ENCODE assay signal across 16 mouse cellular contexts in the genomic region with DNA sequence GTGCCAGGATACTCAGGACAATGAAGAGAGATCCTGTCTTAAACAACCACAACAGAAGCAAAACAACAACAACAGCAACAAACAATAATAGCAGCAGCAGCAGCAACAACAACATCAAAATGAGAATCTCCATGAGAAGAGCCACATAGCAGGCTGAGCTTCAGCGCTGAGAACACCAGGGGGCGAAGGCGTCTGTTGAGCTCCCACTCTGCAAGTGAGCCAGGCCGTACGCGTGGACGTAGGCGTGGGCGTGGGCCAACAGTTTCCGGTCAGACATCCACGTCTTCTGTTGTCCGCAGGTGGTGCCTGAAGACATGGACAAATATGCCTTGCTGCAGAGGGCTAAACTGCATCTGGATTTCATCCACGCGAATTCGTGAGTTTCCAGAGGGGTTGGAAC. TPM values are rescaled to one million over a fixed set of nuclear protein-coding genes. Genes with fewer than 3 reads are reported as not detected.
A peak's percentile ranks its signal among the peaks of the same experiment; 100 is the strongest.
DNase-seq lines count a peak whose midpoint lies in the region; ATAC-seq and TF ChIP-seq lines count a peak whose summit lies in the region.
"Had no signal": no experiment of that assay in that cellular context is flagged by ENCODE, and none has a peak within 500 bp of the region (broad histone marks: within the 10 kb centered on the region; RNA-seq: fewer than 3 reads in every experiment).

A gene (plus strand): TSS at position 211 of the 400 bp plus-strand sequence.

- in situ Hi-C loops in CH12.LX (cut with MboI; ENCODE audit: low pct_ligation_motif_present, low pct_unique_long_range_greater_than_20kb, low sequenced_read_pairs) = no loop called here

- H3K36me3 ChIP-seq in CH12.LX (replicated peaks in 1 of 2; ENCODE audit: control insufficient read depth in 1 of 2, insufficient read depth in 1 of 2, low read length in 1 of 2) (no peaks in the 10 kb centered on the region), G1E (replicated peaks) (no peaks in the 10 kb centered on the region)
- H3K36me3 ChIP-seq: embryonic facial prominence, embryonic 13.5 days; forebrain, embryonic 12.5 days; heart, embryonic 10.5 days; limb, embryonic 12.5 days had no signal

- DNase-seq in left cerebral cortex, postnatal 4 days = peak; percentile 4
- no peak for DNase-seq in left cerebral cortex, adult 18-20 months (ENCODE audit: low spot score in 2 of 2)
- no peak for DNase-seq in CH12.LX (ENCODE audit: extremely low read depth)
- DNase-seq in G1E (ENCODE audit: low spot score) = no peak
- DNase-seq in testis, postnatal 10 days (ENCODE audit: low spot score) = peak; percentile 41
- DNase-seq in spleen, postnatal 4 days (ENCODE audit: low spot score in 2 of 2) = no peak
- DNase-seq: adrenal gland, postnatal 36 days had no signal

- peak in 1 of 2 experiments; percentile 15; a peak in 2 of 4 replicates for TF ChIP-seq CTCF in CH12.LX (conservative IDR thresholded peaks at IDR 0.05 in 1 of 2, IDR thresholded peaks at IDR 0.05 in 1 of 2; ENCODE audit: low read depth in 2 of 2, low read length in 2 of 2)
- TF ChIP-seq CTCF in G1E (IDR thresholded peaks at IDR 0.05; ENCODE audit: low read depth, low read length) = no peak

- no peak within 1 kb of the TSS for H3K4me2 ChIP-seq in CH12.LX (ENCODE audit: insufficient read depth, low read depth, poor library complexity, severe bottlenecking)
- H3K4me2 ChIP-seq: embryonic facial prominence, embryonic 13.5 days; forebrain, embryonic 12.5 days; limb, embryonic 12.5 days; midbrain, embryonic 11.5 days had no signal

- no peak within 1 kb of the TSS for H3K4me3 ChIP-seq in CH12.LX (replicated peaks in 1 of 3; ENCODE audit: low read depth in 2 of 3, low read length in 2 of 3, poor library complexity in 1 of 3)
- peak within 1 kb of the TSS; percentile 23; the same call in 1 of the 2 replicates for H3K4me3 ChIP-seq in G1E (ENCODE audit: low read depth, low read length)
- H3K4me3 ChIP-seq: embryonic facial prominence, embryonic 13.5 days; forebrain, embryonic 12.5 days; heart, embryonic 10.5 days; limb, embryonic 12.5 days had no signal

- H3K4me1 ChIP-seq in CH12.LX (ENCODE audit: control insufficient read depth in 1 of 2, insufficient read depth in 2 of 2) (no peaks in the 10 kb centered on the region), G1E (ENCODE audit: insufficient read depth, low read depth, low read length) (no peaks in the 10 kb centered on the region)
- H3K4me1 ChIP-seq: embryonic facial prominence, embryonic 13.5 days; forebrain, embryonic 12.5 days; heart, embryonic 10.5 days; limb, embryonic 12.5 days had no signal

- intact Hi-C loops in left cerebral cortex, postnatal 4 days (cut with DNase I) = no loop called here

- H3K27me3 ChIP-seq in CH12.LX (replicated peaks) (no peaks in the 10 kb centered on the region), G1E (ENCODE audit: insufficient read depth, low read length) (no peaks in the 10 kb centered on the region)
- H3K27me3 ChIP-seq: embryonic facial prominence, embryonic 13.5 days; forebrain, embryonic 12.5 days had no signal

- ATAC-seq in G1E (ENCODE audit: extremely low read depth, insufficient number of reproducible peaks, low FRiP score, poor library complexity, severe bottlenecking) = no peak
- no peak; the same call in 1 of the 2 replicates for ATAC-seq in megakaryocyte progenitor cell, adult 5-6 weeks (replicated peaks; ENCODE audit: poor library complexity)
- ATAC-seq: intestine, embryonic 16.5 days had no signal

- dilution Hi-C loops in CH12.LX (cut with MboI; ENCODE audit: extremely low pct_ligation_motif_present, extremely low pct_unique_long_range_greater_than_20kb, low sequenced_read_pairs) = no loop called here

- H3K9me3 ChIP-seq in CH12.LX (replicated peaks; ENCODE audit: low read length) (peaks cover 79% of the 10 kb centered on the region), G1E (replicated peaks) (no peaks in the 10 kb centered on the region)
- H3K9me3 ChIP-seq: embryonic facial prominence, embryonic 13.5 days; forebrain, embryonic 12.5 days; heart, embryonic 10.5 days; limb, embryonic 12.5 days had no signal

- TF ChIP-seq RAD21 in CH12.LX (IDR thresholded peaks at IDR 0.05; ENCODE audit: low read depth, low read length) = no peak; the same call in 1 of the 2 replicates

- H3K79me2 ChIP-seq in CH12.LX (replicated peaks; ENCODE audit: control insufficient read depth, extremely low read depth, insufficient read depth, poor library complexity, severe bottlenecking) = no peaks in the 10 kb centered on the region

- no peak within 1 kb of the TSS for H3K9ac ChIP-seq in CH12.LX (ENCODE audit: insufficient read depth, low read depth)
- H3K9ac ChIP-seq: embryonic facial prominence, embryonic 13.5 days; forebrain, embryonic 12.5 days; limb, embryonic 12.5 days had no signal

- no peak within 1 kb of the TSS for H3K27ac ChIP-seq in CH12.LX (ENCODE audit: insufficient read depth, low read depth)
- H3K27ac ChIP-seq: embryonic facial prominence, embryonic 13.5 days; forebrain, embryonic 12.5 days; heart, embryonic 10.5 days; limb, embryonic 12.5 days had no signal

- no peak for TF ChIP-seq EP300 in CH12.LX (IDR thresholded peaks at IDR 0.05; ENCODE audit: low read length)

- no peak for TF ChIP-seq POLR2A in CH12.LX (IDR thresholded peaks at IDR 0.05; ENCODE audit: low read depth, low read length)

TF ChIP-seq in CH12.LX, 34 proteins besides CTCF, POLR2A, EP300 and RAD21:
- TF ChIP-seq SMC3 (IDR thresholded peaks at IDR 0.05; ENCODE audit: low read depth, low read length) (0 out of 2 replicates have a peak, but pooled peaks have one; percentile 11), CHD1 (IDR thresholded peaks at IDR 0.05; ENCODE audit: low read depth, low read length) (no peak), USF1 (IDR thresholded peaks at IDR 0.05; ENCODE audit: low read depth, low read length) (no peak), MAZ (IDR thresholded peaks at IDR 0.05; ENCODE audit: low read depth, low read length) (no peak)

RNA-seq across cellular contexts. Expression of the gene that starts here (rescaled TPM):
- total RNA-seq in left cerebral cortex, postnatal 4 days (2021) = under 1 TPM; 0.50 to 0.54 TPM
- total RNA-seq in left cerebral cortex, adult 18-20 months (2021) = not detected
- total RNA-seq in CH12.LX (2012; rRNA removed) (0.64 and 0.80 TPM in 2 replicates), CH12.LX (2014; rRNA removed) (not detected in 2 replicates), G1E (2014; fragmentation: Nextera tagmentation) (not detected in 2 replicates), G1E (2017) (0.05 and 0.12 TPM in 2 replicates)
- polyA plus RNA-seq in CH12.LX (2012; ENCODE audit: insufficient read length, low read depth) (not detected in 2 replicates), G1E (2012) (not detected in 2 replicates)
- not detected in 2 replicates for total RNA-seq in megakaryocyte progenitor cell, adult 5-6 weeks (2015)
- not detected in 2 replicates for total RNA-seq in megakaryocyte progenitor cell, adult 5-6 weeks (2017)
- total RNA-seq: adrenal gland, postnatal 36 days; gastrocnemius, adult 8-10 months; hematopoietic stem cell, adult 5-6 weeks had no signal
- polyA plus RNA-seq: embryonic facial prominence, embryonic 13.5 days; forebrain, embryonic 12.5 days; midbrain, embryonic 11.5 days had no signal

Comparison
In these comparisons a context has a peak if more than half of its experiments do, and no peak if none do; other contexts are left out.
1. Peak in DNase-seq in left cerebral cortex, postnatal 4 days; RNA of the gene not detected or under 1 TPM.